Mouse (Mus musculus): ENCODE measurements around the gene Galns.
A peak's percentile ranks its signal among the peaks of the same experiment; 100 is the strongest.
"Not testable (repeated sequence)": the region's sequence is repeated elsewhere in the genome, so short reads cannot be mapped to it uniquely, and the experiment has no call there.

Galns gene

GRCm38 (mm10) chr8:122635878-122636802 lies 24.9 kb upstream of the Galns start:
- DNase-seq (ENCODE audit: low read depth, low spot score), result peak; percentile 47

DNA sequence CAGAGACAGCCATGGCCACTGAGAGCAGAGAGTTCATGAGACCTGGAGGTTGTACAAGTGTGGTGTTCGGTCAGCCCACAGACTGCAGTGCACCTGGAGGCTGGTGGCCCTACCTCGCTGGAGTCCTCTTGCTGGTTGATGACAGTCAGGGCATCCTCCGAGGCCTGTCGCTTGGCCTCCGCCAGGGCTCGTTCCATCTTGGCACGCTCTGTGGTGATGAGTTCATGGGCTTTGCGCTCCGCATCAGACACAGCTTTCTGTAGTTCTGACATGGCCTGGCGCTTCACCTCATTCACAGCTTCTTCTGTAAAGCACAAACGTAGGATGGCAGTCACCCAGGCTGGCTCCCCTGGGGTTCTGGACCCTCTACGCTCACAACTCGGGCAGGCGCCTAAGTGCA lies 21.9 kb upstream of the Galns start:
- DNase-seq (ENCODE audit: low read depth, low spot score), result no peak

DNA sequence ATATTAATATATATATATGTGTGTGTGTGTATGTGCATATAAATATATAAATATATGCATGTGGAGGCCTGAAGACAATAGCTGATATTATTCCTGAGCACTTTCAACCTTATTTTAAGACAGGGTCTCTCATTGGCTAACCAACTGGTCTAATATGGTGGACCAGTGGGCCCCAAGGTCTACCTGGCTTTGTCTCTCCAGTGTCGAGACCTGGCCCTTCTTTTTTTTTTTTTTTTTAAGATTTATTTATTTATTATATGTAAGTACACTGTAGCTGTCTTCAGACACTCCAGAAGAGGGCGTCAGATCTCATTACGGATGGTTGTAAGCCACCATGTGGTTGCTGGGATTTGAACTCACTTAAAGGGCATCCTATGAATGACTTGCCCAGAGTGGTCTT lies 20.9 kb upstream of the Galns start:
- DNase-seq (ENCODE audit: low read depth, low spot score), result not testable (repeated sequence)

- DNase-seq (ENCODE audit: low read depth, low spot score), result no peak
Observed at GRCm38 (mm10) chr8:122630696-122631095, 19.4 kb upstream of the Galns start.

- DNase-seq (ENCODE audit: low read depth, low spot score), result no peak
Observed at GRCm38 (mm10) chr8:122629388-122629787, 18.1 kb upstream of the Galns start.

DNA sequence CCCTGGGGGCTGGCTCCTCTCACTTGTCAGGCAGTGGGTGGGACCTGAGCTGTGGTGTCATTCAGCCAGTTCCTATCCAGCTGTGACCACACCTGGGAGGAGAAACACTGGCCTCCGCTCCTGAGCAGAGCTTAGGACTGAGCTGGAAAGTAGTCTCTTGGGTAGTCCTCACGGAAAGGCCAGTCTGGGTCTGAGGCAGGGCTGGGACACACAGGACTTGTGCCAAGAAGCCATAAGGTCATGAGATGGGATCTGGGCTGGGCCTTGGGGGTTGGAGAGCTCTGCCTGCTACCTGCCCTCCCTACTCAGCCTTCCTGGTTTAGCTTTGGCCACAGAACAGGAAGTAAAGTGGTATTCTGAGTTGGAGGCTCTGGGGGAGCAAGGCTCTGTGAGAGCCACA lies 15.6 kb upstream of the Galns start:
- no peak for DNase-seq (ENCODE audit: low read depth, low spot score)

GRCm38 (mm10) chr8:122625811-122626210 lies 14.5 kb upstream of the Galns start:
- no peak for DNase-seq (ENCODE audit: low read depth, low spot score)

DNA sequence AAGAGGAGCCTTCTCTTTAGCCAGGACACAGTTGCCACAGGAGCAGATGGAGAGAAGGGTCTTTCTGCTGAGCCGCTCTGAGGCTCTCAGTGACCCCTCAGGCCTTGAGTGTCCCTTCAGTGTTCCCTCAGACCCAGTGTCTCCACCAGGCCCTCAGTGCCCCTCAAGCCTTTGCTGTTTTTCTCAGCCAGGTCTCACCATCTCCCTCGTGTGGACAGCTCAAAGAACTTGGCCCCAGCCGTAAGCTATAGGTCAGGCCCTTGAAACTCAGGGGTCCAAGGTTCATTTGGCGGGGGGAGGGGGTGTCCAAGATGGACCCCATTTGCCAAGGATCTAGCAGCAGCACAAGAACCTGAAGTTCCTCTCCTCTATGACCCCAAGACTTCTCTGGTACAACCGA lies 13.4 kb upstream of the Galns start:
- DNase-seq (ENCODE audit: low read depth, low spot score), result no peak

- no peak for DNase-seq (ENCODE audit: low read depth, low spot score)
Observed at GRCm38 (mm10) chr8:122623844-122624642, 12.8 kb upstream of the Galns start.

GRCm38 (mm10) chr8:122622727-122623126 lies 11.5 kb upstream of the Galns start, which contains the start of gene Pabpn1l:
Pabpn1l (minus strand) TSS chr8:122622739.
- DNase-seq (ENCODE audit: low read depth, low spot score), result no peak

DNA sequence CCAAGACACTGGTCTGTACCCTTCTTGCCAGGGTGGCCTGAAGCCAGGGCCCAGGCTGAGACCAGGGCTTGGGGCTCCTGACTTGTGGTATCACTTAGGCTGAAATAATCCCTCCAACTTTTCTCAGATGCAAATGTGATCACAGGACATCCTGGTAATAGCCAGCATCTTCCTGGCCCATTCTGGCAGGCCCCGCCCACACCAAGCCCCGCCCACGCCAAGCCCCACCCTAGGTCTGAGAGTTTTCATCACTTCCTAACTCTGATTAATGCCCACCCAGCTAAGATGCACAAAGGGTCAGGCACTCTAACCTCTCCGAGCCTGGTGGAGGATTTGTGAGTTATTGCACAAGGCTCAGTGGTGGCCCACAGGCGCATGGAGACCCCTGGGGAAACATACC lies 9.2 kb upstream of the Galns start:
- DNase-seq (ENCODE audit: low read depth, low spot score), result no peak

- no peak for DNase-seq (ENCODE audit: low read depth, low spot score)
Observed at GRCm38 (mm10) chr8:122618660-122619378, 7.6 kb upstream of the Galns start.

DNA sequence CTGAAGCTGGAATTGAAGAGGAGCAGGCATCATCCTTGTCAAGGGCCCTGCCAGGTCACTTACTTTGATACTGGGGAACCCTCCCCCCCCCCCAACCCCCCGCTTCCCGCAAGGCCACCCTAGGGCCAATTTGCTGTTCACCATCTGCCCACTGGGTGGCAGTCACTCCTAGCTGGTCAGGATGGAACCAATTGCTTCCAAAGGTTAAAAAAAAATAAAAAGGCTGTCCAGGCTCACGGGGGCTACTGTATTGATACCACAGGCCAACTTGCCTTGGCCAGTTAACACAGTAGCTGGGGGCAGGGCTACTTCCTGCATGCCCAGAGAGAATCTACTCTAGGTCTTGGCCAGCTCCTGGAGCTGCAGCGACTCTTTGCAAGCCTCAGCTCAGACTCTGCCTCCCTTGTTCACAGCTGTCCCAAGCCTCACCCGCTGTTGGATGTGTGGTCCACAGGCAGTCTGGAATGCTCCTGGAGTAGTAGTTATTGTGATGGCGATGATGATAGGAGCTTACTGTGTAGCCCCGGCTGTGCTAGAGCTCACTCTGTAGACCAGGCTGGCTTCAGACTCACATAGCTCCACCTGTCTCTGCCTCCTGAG lies 6.8 kb upstream of the Galns start:
- peak; percentile 72 for DNase-seq (ENCODE audit: low read depth, low spot score)

DNA sequence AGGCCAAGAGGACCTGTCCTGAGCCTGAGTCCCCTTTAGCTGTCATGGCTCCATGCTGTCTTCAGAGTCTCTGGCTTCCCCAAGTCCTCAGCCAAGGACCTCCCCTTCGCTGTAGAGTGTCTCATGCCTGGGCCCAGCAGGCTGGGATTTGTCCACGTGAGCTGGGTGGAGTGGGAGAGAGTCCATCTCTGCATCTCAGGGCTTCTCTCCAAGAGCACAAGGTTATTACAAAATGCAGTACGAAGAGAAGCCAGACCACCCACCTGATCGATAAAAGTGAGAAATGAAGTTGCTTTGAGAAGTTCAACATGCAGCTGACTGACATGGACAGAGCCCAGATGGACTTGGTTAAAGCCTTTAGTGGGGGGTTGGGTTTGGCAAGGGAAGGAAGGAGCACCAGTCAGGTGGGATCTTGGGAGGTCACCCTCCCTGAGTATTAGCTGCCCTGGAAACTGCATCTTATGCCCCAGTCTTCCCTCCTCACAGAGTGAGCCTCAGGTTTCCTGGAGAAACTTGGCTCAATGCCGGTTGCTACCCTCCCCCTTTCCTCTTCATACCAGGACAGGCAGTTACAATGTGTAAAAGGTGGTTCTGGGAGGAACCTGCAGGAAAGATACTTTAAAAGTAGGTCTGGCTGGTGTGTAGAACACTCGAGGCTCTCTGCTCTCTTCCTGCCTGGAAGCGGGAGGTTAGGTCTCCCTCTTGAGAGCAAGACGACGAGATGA lies 5.1 kb upstream of the Galns start:
- no peak for DNase-seq (ENCODE audit: low read depth, low spot score)

GRCm38 (mm10) chr8:122610612-122611277 lies 518 bp downstream of the Galns start:
- peak; percentile 17 for DNase-seq (ENCODE audit: low read depth, low spot score)

DNA sequence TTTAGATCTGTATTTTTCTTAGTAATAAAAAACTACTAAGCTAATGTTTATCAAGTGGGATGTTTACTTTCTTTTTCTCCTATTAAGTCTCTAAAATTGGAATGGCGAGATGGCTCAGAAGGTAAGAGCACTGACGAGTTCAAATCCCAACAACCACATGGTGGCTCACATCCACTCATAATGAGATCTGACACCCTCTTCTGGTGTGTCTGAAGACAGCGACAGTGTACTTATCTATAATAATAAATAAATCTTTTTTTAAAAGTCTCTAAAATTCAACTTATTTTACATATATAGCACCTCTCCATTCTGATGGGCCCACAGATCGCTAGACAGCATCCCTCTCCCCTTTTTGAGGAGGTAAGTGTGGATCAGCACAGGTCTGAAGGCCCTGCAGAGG lies 1.1 kb downstream of the Galns start:
- DNase-seq (ENCODE audit: low read depth, low spot score), result no peak

DNA sequence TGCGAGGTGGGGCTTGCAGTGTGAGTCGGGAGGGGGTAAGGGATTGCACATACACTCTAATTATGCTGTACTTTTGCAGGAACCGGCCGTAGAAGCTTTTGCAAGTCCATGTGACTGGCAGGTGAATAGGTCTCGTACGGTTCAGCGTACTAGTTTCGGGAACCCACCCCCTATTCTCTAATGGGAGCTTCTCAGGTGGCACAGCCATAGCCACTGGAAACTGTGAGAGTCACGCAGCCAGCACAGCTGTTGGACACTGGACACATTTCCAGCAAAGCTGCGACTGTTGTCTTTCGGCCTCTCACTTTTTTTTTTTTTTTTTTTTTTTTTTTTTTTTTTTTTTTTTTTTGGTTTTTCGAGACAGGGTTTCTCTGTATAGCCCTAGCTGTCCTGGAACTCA lies 4.5 kb downstream of the Galns start:
- DNase-seq (ENCODE audit: low read depth, low spot score), result no peak

GRCm38 (mm10) chr8:122605367-122605766 lies 5.9 kb downstream of the Galns start:
- no peak for DNase-seq (ENCODE audit: low read depth, low spot score)

- DNase-seq (ENCODE audit: low read depth, low spot score), result no peak
Observed at GRCm38 (mm10) chr8:122604640-122605039, 6.6 kb downstream of the Galns start.

GRCm38 (mm10) chr8:122600666-122601065 lies 10.6 kb downstream of the Galns start:
- no peak for DNase-seq (ENCODE audit: low read depth, low spot score)
